Mouse (Mus musculus): ENCODE data around the gene Hhat. TPM values are rescaled to one million over a fixed set of nuclear protein-coding genes. Genes with fewer than 3 reads are reported as not detected.

The Hhat gene
- 5.5 and 8.0 TPM in 2 replicates for polyA plus RNA-seq (2014; fragmentation: Nextera tagmentation; extraction: Ambion mirVana)

DNA sequence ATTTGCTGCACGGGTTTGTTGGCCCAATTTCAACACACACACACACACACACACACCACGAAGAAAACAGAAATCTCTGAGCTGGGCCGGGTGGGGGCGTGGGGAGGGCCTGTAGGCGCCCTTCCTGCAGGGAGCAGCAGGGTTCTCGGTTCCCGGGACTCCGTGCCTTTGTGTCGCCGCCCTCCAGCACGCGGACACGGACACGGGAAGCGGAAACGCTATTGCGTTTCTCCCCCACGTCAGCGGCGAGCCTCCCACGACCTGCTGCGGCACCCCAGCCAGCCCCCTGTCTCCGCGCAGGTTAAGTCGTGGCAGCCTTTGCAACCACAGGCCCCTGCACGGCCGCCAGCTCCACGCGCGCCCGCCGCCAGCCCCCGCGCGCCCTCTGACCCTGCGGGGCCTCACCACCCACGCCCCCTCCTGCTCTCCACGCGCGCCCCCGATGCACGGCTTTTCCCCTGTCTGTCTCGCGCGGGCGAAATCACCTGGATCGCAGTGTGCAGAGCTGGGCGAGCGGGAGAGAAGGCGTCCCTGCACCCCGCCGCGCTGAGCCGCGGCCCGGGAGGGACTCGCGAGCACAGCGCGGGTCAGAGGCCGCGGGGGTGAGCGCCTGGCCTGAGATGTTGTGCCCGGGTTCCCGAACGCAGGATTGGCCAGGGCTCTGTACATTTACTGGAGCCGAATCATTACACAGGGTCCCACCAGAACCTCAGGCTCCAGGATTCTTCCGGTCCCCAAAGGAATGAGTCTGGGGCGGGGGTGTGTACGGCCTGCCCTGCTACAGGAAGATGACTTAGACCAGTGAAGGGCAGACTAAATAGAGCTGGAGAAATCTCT, at the start of gene Hhat:
Gene Hhat, minus strand, starts transcription at position 729 of the 837 bp plus-strand sequence.
- peak within 1 kb of the TSS; percentile 99 for H3K4me2 ChIP-seq (replicated peaks; ENCODE audit: low read depth, low read length)
- peak within 1 kb of the TSS; percentile 87 for H3K27ac ChIP-seq (ENCODE audit: low read depth, low read length)
- no peaks in the 10 kb centered on the region for H3K27me3 ChIP-seq (ENCODE audit: control insufficient read depth, insufficient read depth, low read length)
- H3K36me3 ChIP-seq (ENCODE audit: control insufficient read depth, insufficient read depth, low read length) = no peaks in the 10 kb centered on the region
- H3K9ac ChIP-seq (ENCODE audit: low read depth, low read length) = peak within 1 kb of the TSS; percentile 98
- WGBS = under 1% methylated on average over 57 of the region's 70 CpGs
- DNase-seq (ENCODE audit: low spot score) (peak; percentile 72), ATAC-seq (ENCODE audit: low FRiP score) (peak; percentile 81)
- H3K4me1 ChIP-seq (replicated peaks; ENCODE audit: control insufficient read depth, insufficient read depth, low read length) = no peaks in the 10 kb centered on the region; the same call in 1 of the 2 replicates
- no peaks in the 10 kb centered on the region for H3K9me3 ChIP-seq (ENCODE audit: control insufficient read depth, low read length)
- H3K4me3 ChIP-seq (ENCODE audit: low read depth, low read length) = peak within 1 kb of the TSS; percentile 74

DNA sequence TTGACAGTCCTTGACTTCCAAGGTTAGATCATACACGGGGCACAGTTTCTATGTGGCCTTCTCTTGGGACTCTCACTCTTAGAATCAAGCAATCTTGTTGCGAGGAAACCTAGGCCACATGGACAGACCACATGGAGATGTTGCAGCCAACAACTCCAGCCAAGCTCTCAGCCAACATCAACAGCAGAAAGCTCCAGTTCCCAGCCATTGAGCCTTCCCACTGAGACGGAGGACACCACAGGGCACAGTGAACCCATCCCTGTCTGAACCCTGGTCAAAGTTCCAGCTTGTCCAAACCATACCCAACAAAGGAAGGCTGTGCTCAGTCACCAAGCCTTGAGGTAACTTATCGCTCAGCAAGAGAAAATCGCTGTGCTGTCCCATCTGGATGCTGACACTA, 47.3 kb upstream of the Hhat start:
- no peaks in the 10 kb centered on the region for H3K36me3 ChIP-seq (ENCODE audit: control insufficient read depth, insufficient read depth, low read length)
- H3K4me2 ChIP-seq (replicated peaks; ENCODE audit: low read depth, low read length) = no peak overlapping the region
- H3K9me3 ChIP-seq (ENCODE audit: control insufficient read depth, low read length) = no peaks in the 10 kb centered on the region
- ATAC-seq (ENCODE audit: low FRiP score) (no peak), DNase-seq (ENCODE audit: low spot score) (no peak)
- H3K4me3 ChIP-seq (ENCODE audit: low read depth, low read length) = no peak overlapping the region
- H3K27ac ChIP-seq (ENCODE audit: low read depth, low read length) = no peak overlapping the region
- no peaks in the 10 kb centered on the region for H3K27me3 ChIP-seq (ENCODE audit: control insufficient read depth, insufficient read depth, low read length)
- WGBS = 91% methylated on average over 5 of the region's 5 CpGs
- H3K9ac ChIP-seq (ENCODE audit: low read depth, low read length) = no peak overlapping the region
- peaks cover 8% of the 10 kb centered on the region; the same call in 1 of the 2 replicates for H3K4me1 ChIP-seq (replicated peaks; ENCODE audit: control insufficient read depth, insufficient read depth, low read length)

DNA sequence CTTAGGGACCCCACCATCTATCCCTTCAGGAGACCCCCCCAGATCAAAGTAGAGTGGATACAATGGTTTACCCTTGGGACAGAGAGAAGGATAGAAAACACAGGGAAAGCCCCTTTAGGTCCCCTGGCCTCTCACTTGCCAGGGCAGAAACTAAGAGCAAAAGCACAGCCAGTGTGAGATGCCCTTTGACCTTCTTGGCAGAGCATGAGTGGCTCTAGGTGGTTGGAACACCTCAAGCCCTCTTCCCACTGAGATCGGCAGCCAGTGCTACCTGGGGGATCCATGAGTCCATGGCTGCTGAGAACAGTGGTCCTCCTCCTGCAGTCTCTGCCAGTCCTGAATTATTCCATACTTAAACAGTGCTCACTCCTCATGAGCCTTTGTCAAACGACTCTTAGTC, 44.8 kb upstream of the Hhat start:
- Histone ChIP-seq H3K9me3 (ENCODE audit: control insufficient read depth, low read length) (no peaks in the 10 kb centered on the region), H3K36me3 (ENCODE audit: control insufficient read depth, insufficient read depth, low read length) (no peaks in the 10 kb centered on the region), H3K4me1 (replicated peaks; ENCODE audit: control insufficient read depth, insufficient read depth, low read length) (no peaks in the 10 kb centered on the region), H3K9ac (ENCODE audit: low read depth, low read length) (no peak overlapping the region), H3K4me2 (replicated peaks; ENCODE audit: low read depth, low read length) (no peak overlapping the region), H3K27me3 (ENCODE audit: control insufficient read depth, insufficient read depth, low read length) (no peaks in the 10 kb centered on the region), H3K27ac (ENCODE audit: low read depth, low read length) (no peak overlapping the region), H3K4me3 (ENCODE audit: low read depth, low read length) (no peak overlapping the region)
- no peak for DNase-seq (ENCODE audit: low spot score)
- no peak for ATAC-seq (ENCODE audit: low FRiP score)
- 63% methylated on average over 2 of the region's 2 CpGs for WGBS

DNA sequence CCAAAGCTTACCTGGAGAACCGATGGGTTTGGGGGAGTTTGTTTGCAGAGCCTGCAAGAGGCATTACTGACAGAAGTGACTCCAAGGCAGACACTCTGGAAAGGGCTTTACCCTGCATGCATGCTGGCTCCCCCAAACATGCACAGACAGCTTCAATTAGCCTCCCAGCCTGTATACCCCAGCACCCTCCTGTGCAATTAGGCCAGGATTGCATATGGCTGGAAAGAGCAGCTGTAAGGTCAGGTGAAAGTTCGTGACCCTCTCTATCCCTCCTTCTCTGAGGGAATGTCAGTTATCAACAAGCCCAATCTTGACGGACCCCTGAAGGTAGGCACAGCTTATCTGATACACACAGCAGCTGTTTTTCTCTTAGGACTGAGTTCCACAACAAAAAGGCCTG, 43.7 kb upstream of the Hhat start:
- Histone ChIP-seq H3K4me1 (replicated peaks; ENCODE audit: control insufficient read depth, insufficient read depth, low read length) (no peaks in the 10 kb centered on the region), H3K9me3 (ENCODE audit: control insufficient read depth, low read length) (no peaks in the 10 kb centered on the region), H3K4me3 (ENCODE audit: low read depth, low read length) (no peak overlapping the region), H3K27ac (ENCODE audit: low read depth, low read length) (no peak overlapping the region), H3K36me3 (ENCODE audit: control insufficient read depth, insufficient read depth, low read length) (no peaks in the 10 kb centered on the region), H3K9ac (ENCODE audit: low read depth, low read length) (no peak overlapping the region), H3K4me2 (replicated peaks; ENCODE audit: low read depth, low read length) (no peak overlapping the region), H3K27me3 (ENCODE audit: control insufficient read depth, insufficient read depth, low read length) (no peaks in the 10 kb centered on the region)
- 20% methylated on average over 3 of the region's 3 CpGs for WGBS
- DNase-seq (ENCODE audit: low spot score) (no peak), ATAC-seq (ENCODE audit: low FRiP score) (no peak)

DNA sequence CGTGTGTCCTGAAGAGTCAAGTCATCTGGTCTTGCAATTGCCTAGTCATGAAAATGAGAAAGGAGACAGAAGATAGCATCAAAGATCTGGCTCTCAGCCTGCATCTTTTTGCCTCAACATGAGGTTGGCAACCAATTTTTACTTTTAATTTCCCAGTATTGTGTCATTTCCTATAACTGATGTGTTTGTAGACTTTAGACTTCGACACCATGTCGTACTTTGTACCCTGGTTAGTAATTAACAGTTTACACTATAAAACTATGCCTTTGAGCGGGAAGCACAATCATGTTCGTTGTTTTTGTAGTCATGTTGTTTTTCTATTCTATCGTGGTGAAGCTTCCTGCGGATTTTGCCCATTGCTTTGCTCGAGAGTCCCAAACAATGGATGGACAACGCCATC, 41.7 kb upstream of the Hhat start:
- ATAC-seq (ENCODE audit: low FRiP score) (no peak), DNase-seq (ENCODE audit: low spot score) (no peak)
- 92% methylated on average over 9 of the region's 9 CpGs for WGBS
- Histone ChIP-seq H3K27me3 (ENCODE audit: control insufficient read depth, insufficient read depth, low read length) (no peaks in the 10 kb centered on the region), H3K27ac (ENCODE audit: low read depth, low read length) (no peak overlapping the region), H3K4me3 (ENCODE audit: low read depth, low read length) (no peak overlapping the region), H3K36me3 (ENCODE audit: control insufficient read depth, insufficient read depth, low read length) (no peaks in the 10 kb centered on the region), H3K4me1 (replicated peaks; ENCODE audit: control insufficient read depth, insufficient read depth, low read length) (no peaks in the 10 kb centered on the region), H3K9ac (ENCODE audit: low read depth, low read length) (no peak overlapping the region), H3K4me2 (replicated peaks; ENCODE audit: low read depth, low read length) (no peak overlapping the region), H3K9me3 (ENCODE audit: control insufficient read depth, low read length) (no peaks in the 10 kb centered on the region)

DNA sequence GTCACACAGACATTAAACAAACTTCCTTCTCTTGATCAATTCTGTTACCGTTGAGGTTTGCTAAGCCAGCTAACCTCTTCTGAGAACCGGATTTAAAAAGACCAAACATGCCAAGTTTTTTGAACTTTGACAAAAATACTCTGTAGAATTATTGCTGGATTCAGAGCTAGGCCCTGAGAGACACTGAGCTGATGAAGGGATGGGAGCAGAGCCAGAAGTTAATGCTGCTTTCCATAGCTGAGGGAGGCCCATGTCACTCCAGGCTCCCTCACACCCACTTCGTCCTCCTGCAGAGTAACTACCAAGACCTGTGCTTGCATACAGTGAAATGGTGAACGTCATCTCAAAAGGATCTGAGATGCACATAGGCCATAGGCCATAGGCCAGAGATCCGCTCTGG, 41.3 kb upstream of the Hhat start:
- H3K9me3 ChIP-seq (ENCODE audit: control insufficient read depth, low read length) = no peaks in the 10 kb centered on the region
- ATAC-seq (ENCODE audit: low FRiP score) (no peak), DNase-seq (ENCODE audit: low spot score) (no peak)
- no peak overlapping the region for H3K9ac ChIP-seq (ENCODE audit: low read depth, low read length)
- 88% methylated on average over 5 of the region's 5 CpGs for WGBS
- no peak overlapping the region for H3K4me3 ChIP-seq (ENCODE audit: low read depth, low read length)
- H3K4me2 ChIP-seq (replicated peaks; ENCODE audit: low read depth, low read length) = no peak overlapping the region
- H3K4me1 ChIP-seq (replicated peaks; ENCODE audit: control insufficient read depth, insufficient read depth, low read length) = no peaks in the 10 kb centered on the region
- H3K27me3 ChIP-seq (ENCODE audit: control insufficient read depth, insufficient read depth, low read length) = no peaks in the 10 kb centered on the region
- H3K36me3 ChIP-seq (ENCODE audit: control insufficient read depth, insufficient read depth, low read length) = no peaks in the 10 kb centered on the region
- no peak overlapping the region for H3K27ac ChIP-seq (ENCODE audit: low read depth, low read length)

DNA sequence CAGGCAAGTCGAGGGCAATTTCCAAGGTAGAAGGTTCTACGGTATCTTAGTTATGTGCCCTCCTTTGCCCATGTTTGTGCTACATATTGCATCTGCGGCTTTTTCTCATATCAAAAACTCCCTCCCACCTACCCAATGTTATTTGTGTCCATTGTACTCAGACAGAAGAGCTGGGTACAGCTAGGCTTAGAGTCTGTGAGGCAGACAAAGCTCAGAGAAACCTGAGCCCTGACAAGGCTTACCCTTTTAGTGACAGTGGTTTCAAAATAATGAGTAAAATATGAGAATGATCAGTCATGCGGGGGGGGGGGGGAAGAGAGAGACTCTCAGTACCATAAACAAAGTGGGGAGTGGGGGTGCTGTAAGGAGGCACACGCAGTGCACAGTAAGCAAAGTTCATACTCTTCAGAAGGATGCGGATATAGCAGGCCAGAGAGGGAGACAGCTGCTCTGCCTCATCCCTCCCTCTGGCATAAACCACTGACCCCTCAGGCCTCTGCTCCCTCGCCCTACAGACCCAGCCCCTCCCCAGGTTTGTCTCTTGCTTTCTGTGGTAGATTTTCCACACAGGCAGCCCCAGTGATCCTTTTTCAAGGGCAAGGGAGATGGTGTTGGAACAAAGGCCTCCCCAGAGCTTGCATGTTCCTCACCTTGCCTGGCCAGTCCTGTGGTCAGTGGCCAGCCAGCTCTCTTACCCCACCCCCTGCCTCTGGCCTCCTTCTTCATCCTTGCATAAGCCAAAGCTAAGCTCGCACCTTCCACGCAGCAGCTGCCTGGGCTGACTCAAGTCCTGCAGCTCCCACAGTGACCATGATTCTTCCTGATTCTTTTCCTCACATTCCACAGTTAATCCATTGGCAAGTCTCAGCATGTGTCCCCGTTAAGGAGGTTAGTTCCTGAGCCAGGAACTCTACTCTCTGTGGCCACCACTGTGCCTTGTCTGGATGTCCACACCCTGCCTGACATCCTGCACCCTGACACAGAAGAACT, 35.4 kb upstream of the Hhat start:
- H3K4me1 ChIP-seq (replicated peaks; ENCODE audit: control insufficient read depth, insufficient read depth, low read length) = no peaks in the 10 kb centered on the region
- WGBS = 62% methylated on average over 10 of the region's 10 CpGs
- H3K4me3 ChIP-seq (ENCODE audit: low read depth, low read length) = no peak overlapping the region
- no peaks in the 10 kb centered on the region for H3K9me3 ChIP-seq (ENCODE audit: control insufficient read depth, low read length)
- H3K9ac ChIP-seq (ENCODE audit: low read depth, low read length) = no peak overlapping the region
- H3K36me3 ChIP-seq (ENCODE audit: control insufficient read depth, insufficient read depth, low read length) = no peaks in the 10 kb centered on the region
- H3K27me3 ChIP-seq (ENCODE audit: control insufficient read depth, insufficient read depth, low read length) = no peaks in the 10 kb centered on the region
- DNase-seq (ENCODE audit: low spot score) = no peak
- H3K4me2 ChIP-seq (replicated peaks; ENCODE audit: low read depth, low read length) = no peak overlapping the region
- no peak for ATAC-seq (ENCODE audit: low FRiP score)
- H3K27ac ChIP-seq (ENCODE audit: low read depth, low read length) = no peak overlapping the region

DNA sequence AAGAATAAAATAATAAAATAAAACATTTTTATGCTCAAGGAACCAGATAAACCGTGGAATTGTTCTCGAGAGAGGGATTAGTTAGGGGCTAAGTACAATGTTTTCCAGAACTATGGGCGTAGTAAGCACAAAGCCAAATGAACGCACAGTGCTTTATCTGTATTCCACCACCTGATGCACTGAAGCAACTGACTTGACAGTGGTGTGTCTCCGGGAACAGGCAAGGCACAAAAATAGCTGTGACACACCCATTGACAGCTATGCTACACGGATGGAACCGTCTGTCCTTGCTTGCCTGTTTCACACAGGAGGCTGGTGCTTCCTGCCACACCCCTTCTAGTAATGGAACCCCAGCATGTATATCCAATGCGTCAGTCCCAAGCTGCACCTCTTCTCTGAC, 29.3 kb upstream of the Hhat start:
- H3K27ac ChIP-seq (ENCODE audit: low read depth, low read length) = no peak overlapping the region
- H3K4me3 ChIP-seq (ENCODE audit: low read depth, low read length) = no peak overlapping the region
- no peaks in the 10 kb centered on the region for H3K27me3 ChIP-seq (ENCODE audit: control insufficient read depth, insufficient read depth, low read length)
- 0 out of 2 replicates have a peak, but pooled peaks cover 2% of the 10 kb centered on the region for H3K4me1 ChIP-seq (replicated peaks; ENCODE audit: control insufficient read depth, insufficient read depth, low read length)
- DNase-seq (ENCODE audit: low spot score) (no peak), ATAC-seq (ENCODE audit: low FRiP score) (no peak)
- H3K36me3 ChIP-seq (ENCODE audit: control insufficient read depth, insufficient read depth, low read length) = no peaks in the 10 kb centered on the region
- no peaks in the 10 kb centered on the region for H3K9me3 ChIP-seq (ENCODE audit: control insufficient read depth, low read length)
- WGBS = 92% methylated on average over 8 of the region's 8 CpGs
- no peak overlapping the region for H3K9ac ChIP-seq (ENCODE audit: low read depth, low read length)
- no peak overlapping the region for H3K4me2 ChIP-seq (replicated peaks; ENCODE audit: low read depth, low read length)

Data from hindbrain, embryonic 11.5 days (tissue).